Mouse (Mus musculus) thymus, adult 2 months (tissue): ENCODE results near the gene Ctnna3. TPM values are rescaled to one million over a fixed set of nuclear protein-coding genes. Genes with fewer than 3 reads are reported as not detected.

Source experiments
- DNase-seq: peaks from one replicate; pipeline ENCODE4 v3.0.0; 2021
- H3K27ac ChIP-seq: fragments of 200-500 bp; 2 replicates; pipeline ENCODE4 v1.5.1; 2012; ENCODE audit warnings: low read length, control low read depth; ENCODE audit not compliant: control insufficient read depth, insufficient read depth
- H3K27me3 ChIP-seq: fragments of 200-500 bp; 2 replicates; pipeline ENCODE4 v1.6.1; 2012; ENCODE audit warnings: mild to moderate bottlenecking, low read length, moderate library complexity, mixed read lengths; ENCODE audit not compliant: control insufficient read depth, insufficient read depth
- H3K36me3 ChIP-seq: fragments of 200-500 bp; 2 replicates; pipeline ENCODE4 v1.6.1; 2012; ENCODE audit warnings: mild to moderate bottlenecking, low read length, moderate library complexity; ENCODE audit not compliant: control insufficient read depth, insufficient read depth
- H3K4me1 ChIP-seq: fragments of 200-500 bp; replicated peaks from 2 replicates; pipeline ENCODE4 v1.6.1; 2012; ENCODE audit warnings: low read length; ENCODE audit not compliant: control insufficient read depth, insufficient read depth
- H3K4me3 ChIP-seq: fragments of 200-500 bp; 2 replicates; pipeline ENCODE4 v1.5.1; 2012; ENCODE audit warnings: mild to moderate bottlenecking, low read length, control low read depth, moderate library complexity; ENCODE audit not compliant: control insufficient read depth, insufficient read depth
- CTCF ChIP-seq: fragments of 200-500 bp; IDR thresholded peaks from 2 replicates; pipeline ENCODE4 v1.5.1; 2012; ENCODE audit warnings: mild to moderate bottlenecking, control low read depth, low read length, moderate library complexity, borderline replicate concordance; ENCODE audit not compliant: control insufficient read depth, poor library complexity, insufficient read depth; ENCODE audit errors: extremely low read depth
- POLR2A ChIP-seq: fragments of 200-500 bp; IDR thresholded peaks from 2 replicates; pipeline ENCODE4 v1.6.1; 2012; ENCODE audit warnings: mild to moderate bottlenecking, low read length, control low read depth, moderate library complexity; ENCODE audit not compliant: control insufficient read depth, poor library complexity, insufficient read depth; ENCODE audit errors: extremely low read depth
- WGBS: fragments of 180-500 bp; shearing (Covaris S2); methylation state at CpG from one replicate; pipeline ENCODE4 v1.1.7; 2018; 5-methylcytosine and 5-hydroxymethylcytosine counted together
- polyA plus RNA-seq: library from polyadenylated mRNA; depleted of rRNA; stranded (reverse); fragments of >200 nt; gene quantifications from 2 replicates; pipeline ENCODE4 v1.2.3, GENCODE M21; 2012

Ctnna3 gene
- polyA plus RNA-seq, 1 experiment, result 0.46 TPM

- Histone ChIP-seq H3K27ac (no peak overlapping the region), H3K36me3 (no peaks in the 10 kb centered on the region), H3K4me3 (no peak overlapping the region), H3K4me1 (no peaks in the 10 kb centered on the region), H3K27me3 (no peaks in the 10 kb centered on the region)
- no peak for DNase-seq
- TF ChIP-seq CTCF, result no peak
- TF ChIP-seq POLR2A, result no peak
- WGBS, result 70% methylated on average over 6 of the region's 6 CpGs
Observed at GRCm38 (mm10) chr10:63542493-63542892, 112.6 kb downstream of the Ctnna3 start.

GRCm38 (mm10) chr10:63566691-63567090, 136.8 kb downstream of the Ctnna3 start:
- DNase-seq, result no peak
- no peak for TF ChIP-seq CTCF
- WGBS, result 91% methylated on average over 8 of the region's 8 CpGs
- no peaks in the 10 kb centered on the region for H3K36me3 ChIP-seq
- no peak overlapping the region for H3K27ac ChIP-seq
- no peaks in the 10 kb centered on the region for H3K4me1 ChIP-seq
- no peaks in the 10 kb centered on the region for H3K27me3 ChIP-seq
- H3K4me3 ChIP-seq, result no peak overlapping the region

GRCm38 (mm10) chr10:63571561-63571960, 141.7 kb downstream of the Ctnna3 start:
- Histone ChIP-seq H3K27ac (no peak overlapping the region), H3K4me1 (no peaks in the 10 kb centered on the region), H3K27me3 (no peaks in the 10 kb centered on the region), H3K36me3 (no peaks in the 10 kb centered on the region), H3K4me3 (no peak overlapping the region)
- no peak for TF ChIP-seq POLR2A
- no peak for TF ChIP-seq CTCF
- no peak for DNase-seq

- no peak for TF ChIP-seq CTCF
- Histone ChIP-seq H3K27ac (no peak overlapping the region), H3K4me1 (no peaks in the 10 kb centered on the region), H3K27me3 (no peaks in the 10 kb centered on the region), H3K4me3 (no peak overlapping the region), H3K36me3 (no peaks in the 10 kb centered on the region)
- DNase-seq, result no peak
- whole genome bisulfite sequencing, result 93% methylated on average over 7 of the region's 7 CpGs
Observed at GRCm38 (mm10) chr10:63572866-63573265, 143.0 kb downstream of the Ctnna3 start.

DNA sequence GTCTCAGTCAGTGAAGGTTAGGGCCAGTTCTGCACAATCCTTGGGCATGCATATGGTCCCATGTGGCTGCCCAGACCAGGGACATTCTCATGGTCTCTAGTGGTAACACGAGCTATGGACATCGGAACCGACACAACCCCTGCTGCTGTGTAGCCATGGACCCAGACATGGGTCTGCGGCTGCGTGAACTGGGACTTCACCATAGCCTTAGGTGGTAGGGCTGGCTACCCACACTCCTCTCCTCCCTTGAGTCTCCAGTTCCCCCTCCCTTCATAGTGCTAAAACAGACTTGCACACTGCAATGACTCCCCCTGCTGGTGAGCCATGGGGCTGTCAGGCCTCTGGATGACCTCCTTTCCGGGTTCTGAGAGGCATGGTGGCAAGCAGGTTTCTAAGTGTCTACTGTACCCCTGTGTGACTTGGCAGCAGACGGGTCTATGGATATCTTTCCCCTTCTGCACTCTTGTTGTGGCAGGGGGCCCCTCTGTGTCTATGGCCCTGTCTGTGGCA, 144.3 kb downstream of the Ctnna3 start:
- DNase-seq, result no peak
- 92% methylated on average over 7 of the region's 7 CpGs for WGBS
- H3K27me3 ChIP-seq, result no peaks in the 10 kb centered on the region
- no peak for TF ChIP-seq CTCF
- TF ChIP-seq POLR2A, result no peak
- H3K4me1 ChIP-seq, result no peaks in the 10 kb centered on the region
- no peak overlapping the region for H3K4me3 ChIP-seq
- H3K36me3 ChIP-seq, result no peaks in the 10 kb centered on the region
- no peak overlapping the region for H3K27ac ChIP-seq

GRCm38 (mm10) chr10:63582608-63583007, 152.7 kb downstream of the Ctnna3 start:
- Histone ChIP-seq H3K4me3 (no peak overlapping the region), H3K36me3 (no peaks in the 10 kb centered on the region), H3K27ac (no peak overlapping the region), H3K27me3 (no peaks in the 10 kb centered on the region), H3K4me1 (no peaks in the 10 kb centered on the region)
- TF ChIP-seq CTCF (peak; percentile 41; the same call in 1 of the 2 replicates), POLR2A (no peak)
- 7% methylated on average over 14 of the region's 14 CpGs for WGBS
- DNase-seq, result peak; percentile 64

- Histone ChIP-seq H3K36me3 (no peaks in the 10 kb centered on the region), H3K4me1 (no peaks in the 10 kb centered on the region), H3K27me3 (no peaks in the 10 kb centered on the region), H3K4me3 (no peak overlapping the region), H3K27ac (no peak overlapping the region)
- 73% methylated on average over 20 of the region's 20 CpGs for WGBS
- no peak for TF ChIP-seq CTCF
- TF ChIP-seq POLR2A, result no peak
- DNase-seq, result no peak
Observed at GRCm38 (mm10) chr10:63583798-63584374, 154.0 kb downstream of the Ctnna3 start.
